Mouse (Mus musculus) stomach, postnatal 0 days (tissue): ENCODE measurements around the gene Tuba1b. TPM values are rescaled to one million over a fixed set of nuclear protein-coding genes. Genes with fewer than 3 reads are reported as not detected.
A peak's percentile ranks its signal among the peaks of the same experiment; 100 is the strongest.
"Not testable (repeated sequence)": the region's sequence is repeated elsewhere in the genome, so short reads cannot be mapped to it uniquely, and the experiment has no call there.

ENCODE experiments used
- ATAC-seq: fragments of 200-750 bp; cut with Nextera tagmentation; 2 replicates; pipeline ENCODE4 v1.8.0; 2017; ENCODE audit not compliant: low FRiP score, low TSS enrichment
- DNase-seq: peaks from one replicate; pipeline ENCODE4 v3.0.0-alpha.2; 2016; ENCODE audit warnings: low spot score
- H3K27ac ChIP-seq: fragments of 300-500 bp; sonication (generic); replicated peaks from 2 replicates; pipeline ENCODE4 v1.5.1; 2014; ENCODE audit warnings: mild to moderate bottlenecking, control low read depth
- H3K27me3 ChIP-seq: fragments of 300-500 bp; sonication (generic); 2 replicates; pipeline ENCODE4 v1.6.1; 2014; ENCODE audit warnings: low read length; ENCODE audit not compliant: control insufficient read depth, insufficient read depth
- H3K36me3 ChIP-seq: fragments of 300-500 bp; sonication (generic); 2 replicates; pipeline ENCODE4 v1.6.1; 2014; ENCODE audit warnings: low read length, mixed read lengths; ENCODE audit not compliant: control insufficient read depth, insufficient read depth
- H3K4me1 ChIP-seq: fragments of 300-500 bp; sonication (generic); replicated peaks from 2 replicates; pipeline ENCODE4 v1.6.1; 2014; ENCODE audit warnings: antibody characterized with exemption; ENCODE audit not compliant: control insufficient read depth, insufficient read depth
- H3K4me2 ChIP-seq: fragments of 300-500 bp; sonication (generic); replicated peaks from 2 replicates; pipeline ENCODE4 v1.6.1; 2014; ENCODE audit warnings: low read depth, mild to moderate bottlenecking, control low read depth, moderate library complexity
- H3K4me3 ChIP-seq: fragments of 300-500 bp; sonication (generic); 2 replicates; pipeline ENCODE4 v1.5.1; 2014; ENCODE audit warnings: low read depth, low read length, control low read depth
- H3K9ac ChIP-seq: fragments of 300-500 bp; sonication (generic); 2 replicates; pipeline ENCODE4 v1.6.1; 2014; ENCODE audit warnings: mild to moderate bottlenecking, low read length, control low read depth, mixed read lengths
- H3K9me3 ChIP-seq: fragments of 300-500 bp; sonication (generic); 2 replicates; pipeline ENCODE4 v1.6.1; 2016; ENCODE audit warnings: low read length; ENCODE audit not compliant: control insufficient read depth
- CTCF ChIP-seq: IDR thresholded peaks from 2 replicates; pipeline ENCODE4 v1.5.1; 2016; ENCODE audit warnings: antibody characterized with exemption, low read depth, mild to moderate bottlenecking, moderate library complexity
- EP300 ChIP-seq: optimal IDR thresholded peaks from 2 replicates; pipeline ENCODE3; 2016; ENCODE audit warnings: antibody characterized with exemption
- WGBS: fragments of 180-500 bp; shearing (Covaris S2); extraction: QIAGEN DNeasy Blood & Tissue Kit; methylation state at CpG from one replicate; pipeline ENCODE4 v1.1.7; 2014; 5-methylcytosine and 5-hydroxymethylcytosine counted together
- polyA plus RNA-seq: library from polyadenylated mRNA; unstranded; fragments of >200 nt; fragmentation: Nextera tagmentation; extraction: Ambion mirVana; gene quantifications from 2 replicates; pipeline ENCODE4 v1.2.1, GENCODE M21; 2015

Tuba1b gene
- polyA plus RNA-seq, 1 experiment from 2014 or later, result 552 TPM

- H3K27me3 ChIP-seq, result no peaks in the 10 kb centered on the region
- H3K27ac ChIP-seq, result no peak overlapping the region
- TF ChIP-seq EP300 (no peak), CTCF (peak; percentile 88)
- no peaks in the 10 kb centered on the region for H3K4me1 ChIP-seq
- no peak overlapping the region for H3K4me3 ChIP-seq
- DNase-seq (peak; percentile 84), ATAC-seq (peak; percentile 82)
- H3K36me3 ChIP-seq, result peaks cover 5% of the 10 kb centered on the region
- no peak overlapping the region for H3K9ac ChIP-seq
- WGBS, result 15% methylated on average over 13 of the region's 13 CpGs
- no peaks in the 10 kb centered on the region for H3K9me3 ChIP-seq
- H3K4me2 ChIP-seq, result no peak overlapping the region
Observed at GRCm38 (mm10) chr15:98928598-98929240, 5.6 kb downstream of the Tuba1b start.

GRCm38 (mm10) chr15:98927566-98927965, 6.8 kb downstream of the Tuba1b start:
- WGBS, result 72% methylated on average over 5 of the region's 5 CpGs

GRCm38 (mm10) chr15:98924682-98925081, 9.7 kb downstream of the Tuba1b start:
- no peaks in the 10 kb centered on the region for H3K27me3 ChIP-seq
- 55% methylated on average over 3 of the region's 3 CpGs for WGBS
- no peaks in the 10 kb centered on the region for H3K4me1 ChIP-seq
- DNase-seq (no peak), ATAC-seq (no peak)
- H3K27ac ChIP-seq, result no peak overlapping the region
- TF ChIP-seq EP300, result no peak
- TF ChIP-seq CTCF, result no peak
- no peaks in the 10 kb centered on the region for H3K9me3 ChIP-seq
- H3K36me3 ChIP-seq, result no peaks in the 10 kb centered on the region
- no peak overlapping the region for H3K9ac ChIP-seq
- no peak overlapping the region for H3K4me2 ChIP-seq
- no peak overlapping the region for H3K4me3 ChIP-seq

More at GRCm38 (mm10) chr15:98927566-98927965, 6.8 kb downstream of the Tuba1b start:
- TF ChIP-seq CTCF, result no peak
- no peak for TF ChIP-seq EP300
- ATAC-seq (no peak), DNase-seq (no peak)
- Histone ChIP-seq H3K4me3 (no peak overlapping the region), H3K9me3 (no peaks in the 10 kb centered on the region), H3K9ac (no peak overlapping the region), H3K27ac (no peak overlapping the region), H3K4me2 (no peak overlapping the region), H3K36me3 (peaks cover 5% of the 10 kb centered on the region), H3K27me3 (no peaks in the 10 kb centered on the region), H3K4me1 (no peaks in the 10 kb centered on the region)

GRCm38 (mm10) chr15:98923031-98923537, 11.3 kb downstream of the Tuba1b start:
- 83% methylated on average over 2 of the region's 2 CpGs for WGBS

GRCm38 (mm10) chr15:98922581-98922980, 11.8 kb downstream of the Tuba1b start:
- Histone ChIP-seq H3K4me1 (no peaks in the 10 kb centered on the region), H3K4me3 (no peak overlapping the region), H3K36me3 (no peaks in the 10 kb centered on the region), H3K9ac (no peak overlapping the region), H3K9me3 (no peaks in the 10 kb centered on the region), H3K27ac (no peak overlapping the region), H3K4me2 (no peak overlapping the region), H3K27me3 (no peaks in the 10 kb centered on the region)
- 41% methylated on average over 3 of the region's 3 CpGs for WGBS
- no peak for TF ChIP-seq CTCF
- no peak for TF ChIP-seq EP300
- DNase-seq, result no peak
- ATAC-seq, result no peak

More at GRCm38 (mm10) chr15:98923031-98923537, 11.3 kb downstream of the Tuba1b start:
- no peaks in the 10 kb centered on the region for H3K36me3 ChIP-seq
- no peak overlapping the region for H3K9ac ChIP-seq
- DNase-seq, result no peak
- TF ChIP-seq EP300 (no peak), CTCF (no peak)
- H3K27me3 ChIP-seq, result no peaks in the 10 kb centered on the region
- H3K27ac ChIP-seq, result no peak overlapping the region
- ATAC-seq, result no peak
- no peak overlapping the region for H3K4me3 ChIP-seq
- no peak overlapping the region for H3K4me2 ChIP-seq
- H3K4me1 ChIP-seq, result no peaks in the 10 kb centered on the region
- no peaks in the 10 kb centered on the region for H3K9me3 ChIP-seq

GRCm38 (mm10) chr15:98921510-98921909, 12.9 kb downstream of the Tuba1b start:
- 82% methylated on average over 5 of the region's 5 CpGs for WGBS
- TF ChIP-seq CTCF (no peak), EP300 (no peak)
- no peaks in the 10 kb centered on the region for H3K4me1 ChIP-seq
- H3K9ac ChIP-seq, result no peak overlapping the region
- H3K27me3 ChIP-seq, result no peaks in the 10 kb centered on the region
- no peak overlapping the region for H3K4me2 ChIP-seq
- no peak for ATAC-seq
- no peak for DNase-seq
- H3K36me3 ChIP-seq, result no peaks in the 10 kb centered on the region
- H3K9me3 ChIP-seq, result no peaks in the 10 kb centered on the region
- H3K4me3 ChIP-seq, result no peak overlapping the region
- H3K27ac ChIP-seq, result no peak overlapping the region

GRCm38 (mm10) chr15:98918499-98918895, 15.9 kb downstream of the Tuba1b start:
- DNase-seq, ATAC-seq, H3K36me3 ChIP-seq, H3K27me3 ChIP-seq, H3K4me1 ChIP-seq, H3K9me3 ChIP-seq: not testable (repeated sequence)
- Histone ChIP-seq H3K4me3 (peak overlapping the region; percentile 90), H3K27ac (peak overlapping the region; percentile 74), H3K4me2 (peak overlapping the region; percentile 79), H3K9ac (peak overlapping the region; percentile 50; the same call in 1 of the 2 replicates)
- 16% methylated on average over 8 of the region's 8 CpGs for WGBS
